Mouse (Mus musculus): ENCODE data around the gene Klk1b1.

DNA sequence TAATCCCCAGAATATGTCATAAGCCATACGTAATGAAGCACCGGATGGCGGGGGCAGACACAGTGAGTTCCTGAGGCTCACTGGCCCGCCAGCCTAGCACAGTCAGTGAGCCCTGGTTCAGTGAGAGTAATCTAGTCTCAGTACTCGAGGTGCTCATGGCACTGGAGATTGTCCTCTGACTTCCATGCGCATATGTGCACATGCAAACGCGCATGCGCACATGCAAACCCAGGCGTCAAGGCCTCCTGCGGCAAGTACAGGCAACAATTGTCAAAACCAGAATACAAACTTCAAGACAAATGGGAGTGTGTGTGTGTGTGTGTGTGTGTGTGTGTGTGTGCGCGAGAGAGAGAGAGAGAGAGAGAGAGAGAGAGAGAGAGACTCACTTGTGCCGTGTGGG, 30.0 kb upstream of the Klk1b1 start:
- TF ChIP-seq GATA1 (IDR thresholded peaks at IDR 0.05; ENCODE audit: low read length), result no peak
- no peak for TF ChIP-seq TAL1 (IDR thresholded peaks at IDR 0.05; ENCODE audit: low read length)

All from erythroblast, embryonic 14.5 days (primary cell).